In genomic region chrX:99975985-99976924, GRCm38 (mm10) we compare ENCODE assay signal across 8 mouse cellular contexts. TPM values are rescaled to one million over a fixed set of nuclear protein-coding genes. Genes with fewer than 3 reads are reported as not detected.
DNase-seq lines count a peak whose midpoint lies in the region; ATAC-seq lines count a peak whose summit lies in the region.

No protein-coding gene starts in this region.

- H3K27ac ChIP-seq in forebrain, embryonic 15.5 days (replicated peaks), result no peak overlapping the region
- peak overlapping the region; percentile 66 for H3K27ac ChIP-seq in limb, embryonic 10.5 days

- peak overlapping the region; percentile 81 for H3K4me2 ChIP-seq in forebrain, embryonic 15.5 days (replicated peaks)

- peaks cover 12% of the 10 kb centered on the region for H3K27me3 ChIP-seq in erythroblast, embryonic 14.5 days (ENCODE audit: control insufficient read depth)
- no peaks in the 10 kb centered on the region for H3K27me3 ChIP-seq in forebrain, embryonic 15.5 days
- peaks cover 78% of the 10 kb centered on the region for H3K27me3 ChIP-seq in limb, embryonic 10.5 days (ENCODE audit: low read depth, poor library complexity, severe bottlenecking)
- H3K27me3 ChIP-seq in splenic B cell, adult 2 months (ENCODE audit: control insufficient read depth, insufficient read depth, low read length, poor library complexity, severe bottlenecking), result no peaks in the 10 kb centered on the region

- H3K36me3 ChIP-seq in erythroblast, embryonic 14.5 days (ENCODE audit: control insufficient read depth), result no peaks in the 10 kb centered on the region
- no peaks in the 10 kb centered on the region for H3K36me3 ChIP-seq in forebrain, embryonic 15.5 days
- no peaks in the 10 kb centered on the region for H3K36me3 ChIP-seq in limb, embryonic 10.5 days
- H3K36me3 ChIP-seq in splenic B cell, adult 2 months (ENCODE audit: control insufficient read depth, insufficient read depth, low read length, poor library complexity, severe bottlenecking), result no peaks in the 10 kb centered on the region

- H3K9me3 ChIP-seq in erythroblast, embryonic 14.5 days (ENCODE audit: control insufficient read depth, low read length), result peaks cover 7% of the 10 kb centered on the region; the same call in 1 of the 2 replicates
- no peaks in the 10 kb centered on the region for H3K9me3 ChIP-seq in forebrain, embryonic 15.5 days
- H3K9me3 ChIP-seq in limb, embryonic 10.5 days (replicated peaks), result no peaks in the 10 kb centered on the region

- peak; percentile 37 to 50 for DNase-seq in adrenal gland, postnatal 36 days
- peak; percentile 46 for DNase-seq in heart, postnatal 4 days
- DNase-seq in limb, embryonic 10.5 days (ENCODE audit: low spot score), result peak; percentile 42
- DNase-seq in splenic B cell, adult 2 months (ENCODE audit: low read depth, low spot score), result peak; percentile 5

- 25% methylated on average over 48 of the region's 48 CpGs for WGBS in forebrain, embryonic 15.5 days
- 24% methylated on average over 48 of the region's 48 CpGs for WGBS in limb, embryonic 10.5 days

- peaks cover 13% of the 10 kb centered on the region for H3K4me1 ChIP-seq in erythroblast, embryonic 14.5 days (ENCODE audit: control insufficient read depth)
- H3K4me1 ChIP-seq in forebrain, embryonic 15.5 days, result peaks cover 5% of the 10 kb centered on the region
- H3K4me1 ChIP-seq in limb, embryonic 10.5 days, result peaks cover 17% of the 10 kb centered on the region

- peak overlapping the region; percentile 55 for H3K9ac ChIP-seq in forebrain, embryonic 15.5 days (replicated peaks)

- ATAC-seq in erythroblast, adult 5-6 weeks (replicated peaks; ENCODE audit: low FRiP score, poor library complexity, severe bottlenecking), result no peak
- ATAC-seq in forebrain, embryonic 15.5 days (replicated peaks), result peak; percentile 9
- ATAC-seq in megakaryocyte-erythroid progenitor cell, adult 5-6 weeks (replicated peaks; ENCODE audit: low FRiP score, low TSS enrichment, poor library complexity, severe bottlenecking), result peak; percentile 58

- H3K4me3 ChIP-seq in erythroblast, embryonic 14.5 days (replicated peaks), result peak overlapping the region; percentile 63
- H3K4me3 ChIP-seq in forebrain, embryonic 15.5 days, result peak overlapping the region; percentile 59
- peak overlapping the region; percentile 60 for H3K4me3 ChIP-seq in limb, embryonic 10.5 days

RNA-seq across cellular contexts. Expression of gene Eda, which starts 0.8 kb away (rescaled TPM):
- 0.03 and 0.06 TPM in 2 replicates for polyA plus RNA-seq in erythroblast, embryonic 14.5 days (2012)
- total RNA-seq in erythroblast, adult 5-6 weeks (2015; ENCODE audit: low replicate concordance), result not detected in 2 replicates
- total RNA-seq in erythroblast, adult 5-6 weeks (2017; ENCODE audit: low replicate concordance), result 0.26 TPM in 1 of 2 replicates, not detected in the other
- 1 to 10 TPM; 8.1 to 9.6 TPM for total RNA-seq in adrenal gland, postnatal 36 days (2021)
- 1.5 and 2.1 TPM in 2 replicates for polyA plus RNA-seq in forebrain, embryonic 15.5 days (2015; fragmentation: Nextera tagmentation; extraction: Ambion mirVana)
- total RNA-seq in heart, postnatal 4 days (2021), result 1 to 10 TPM; 6.7 to 6.8 TPM
- 2.0 and 2.4 TPM in 2 replicates for polyA plus RNA-seq in limb, embryonic 10.5 days (2016; fragmentation: Nextera tagmentation; extraction: Ambion mirVana)
- 1.6 and 2.2 TPM in 2 replicates for total RNA-seq in megakaryocyte-erythroid progenitor cell, adult 5-6 weeks (2014; fragmentation: Nextera tagmentation)
- total RNA-seq in megakaryocyte-erythroid progenitor cell, adult 5-6 weeks (2017), result 2.3 and 2.7 TPM in 2 replicates
